Mouse (Mus musculus): Measurements from ENCODE around the gene Efcc1.

The Efcc1 gene

GRCm38 (mm10) chr6:87730591-87731462 lies at the start of gene Efcc1:
Gene Efcc1 (plus strand): TSS chr6:87730869.
- no peak for DNase-seq (ENCODE audit: extremely low read depth, insufficient read length, low spot score)

DNA sequence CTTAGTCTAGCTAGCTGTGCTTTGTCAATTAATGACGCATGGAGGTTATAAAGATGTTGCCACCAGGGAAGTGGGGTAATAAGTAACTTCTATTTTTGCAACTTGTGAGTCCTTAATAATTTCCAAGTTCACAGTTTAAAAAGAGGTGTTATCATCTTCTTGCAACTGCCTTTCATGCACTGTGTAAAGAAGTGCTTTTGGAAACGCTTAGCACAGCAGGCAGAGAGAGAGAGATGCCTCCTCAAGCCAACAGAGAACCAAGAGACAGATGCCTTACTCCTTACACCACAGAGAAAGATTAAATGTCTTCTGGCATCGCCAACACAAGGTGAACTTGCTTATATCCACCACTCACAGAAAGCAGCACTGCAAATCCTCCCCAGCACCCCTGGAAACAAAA lies 34.7 kb upstream of the Efcc1 start:
- no peak for DNase-seq (ENCODE audit: extremely low read depth, insufficient read length, low spot score)

GRCm38 (mm10) chr6:87696544-87696943 lies 34.1 kb upstream of the Efcc1 start:
- no peak for DNase-seq (ENCODE audit: extremely low read depth, insufficient read length, low spot score)

GRCm38 (mm10) chr6:87706246-87706645 lies 24.4 kb upstream of the Efcc1 start:
- DNase-seq (ENCODE audit: extremely low read depth, insufficient read length, low spot score), result no peak

- DNase-seq (ENCODE audit: extremely low read depth, insufficient read length, low spot score), result no peak
These were observed 18.4 kb upstream of the Efcc1 start for GRCm38 (mm10) chr6:87712311-87712710.

DNA sequence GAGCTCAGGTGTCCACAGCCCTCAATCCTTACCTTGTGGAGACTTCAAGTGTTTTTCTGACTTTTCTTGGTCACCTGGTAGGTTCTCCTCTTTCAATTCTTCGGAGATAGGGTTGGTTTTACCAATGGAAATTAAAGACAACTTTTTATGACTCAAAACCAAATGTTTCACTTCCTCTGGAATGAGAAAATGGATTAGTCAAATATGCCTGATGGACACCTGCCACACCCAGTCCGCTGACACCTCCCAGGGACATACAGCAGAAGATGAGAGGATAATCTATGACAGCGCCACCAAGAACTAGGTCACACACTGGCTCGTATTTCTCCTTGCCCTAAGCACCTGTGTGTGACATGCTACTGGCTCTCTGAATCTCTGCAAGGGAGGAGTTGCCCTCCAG lies 16.6 kb upstream of the Efcc1 start:
- no peak for DNase-seq (ENCODE audit: extremely low read depth, insufficient read length, low spot score)

GRCm38 (mm10) chr6:87722631-87723030 lies 8.0 kb upstream of the Efcc1 start:
- DNase-seq (ENCODE audit: extremely low read depth, insufficient read length, low spot score), result no peak

- no peak for DNase-seq (ENCODE audit: extremely low read depth, insufficient read length, low spot score)
These were observed 5.3 kb upstream of the Efcc1 start for GRCm38 (mm10) chr6:87725267-87725912.

DNA sequence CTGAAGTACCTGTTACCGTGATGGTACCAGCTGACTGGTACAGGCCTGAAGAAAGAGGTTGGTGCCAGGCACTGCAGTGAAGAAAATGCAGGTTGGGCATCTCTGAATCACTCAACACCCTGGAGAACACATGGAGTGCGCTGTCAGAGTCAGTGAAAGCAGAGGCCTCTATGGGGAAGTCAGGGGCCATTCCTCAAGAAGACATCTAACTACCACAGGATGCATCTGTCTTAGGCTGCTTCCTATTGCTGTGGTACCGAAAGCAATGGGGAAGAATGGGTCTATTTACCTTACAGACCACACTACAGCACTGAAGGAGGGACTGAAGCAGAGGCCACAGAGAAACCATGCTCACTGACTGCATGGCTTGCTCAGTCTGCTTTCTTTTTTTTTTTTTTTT lies 2.6 kb upstream of the Efcc1 start:
- DNase-seq (ENCODE audit: extremely low read depth, insufficient read length, low spot score), result no peak

DNA sequence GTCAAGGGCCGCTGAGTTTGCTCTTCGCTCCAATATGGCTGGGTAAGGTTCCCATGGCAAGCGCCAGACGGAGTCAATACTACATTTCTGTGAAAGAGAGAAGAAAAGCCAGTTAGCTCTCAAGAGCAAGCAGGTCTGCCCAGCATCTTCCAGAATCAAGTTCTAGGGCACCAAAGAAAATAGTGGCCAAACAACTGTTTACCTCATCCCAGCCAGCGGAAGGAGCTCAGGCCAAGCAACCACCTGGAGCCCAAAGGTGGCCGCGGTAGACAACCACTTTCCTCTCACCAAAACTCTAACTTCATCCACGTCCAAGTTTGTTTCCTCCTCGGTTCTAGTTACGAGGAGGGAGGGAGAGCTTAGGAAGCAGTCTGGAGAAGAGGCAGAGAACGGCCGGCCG lies 528 bp upstream of the Efcc1 start:
- no peak for DNase-seq (ENCODE audit: extremely low read depth, insufficient read length, low spot score)

- no peak for DNase-seq (ENCODE audit: extremely low read depth, insufficient read length, low spot score)
These were observed 910 bp downstream of the Efcc1 start for GRCm38 (mm10) chr6:87731463-87732095.

GRCm38 (mm10) chr6:87732151-87733011 lies 1.7 kb downstream of the Efcc1 start:
- DNase-seq (ENCODE audit: extremely low read depth, insufficient read length, low spot score), result no peak

GRCm38 (mm10) chr6:87733131-87733930 lies 2.7 kb downstream of the Efcc1 start:
- DNase-seq (ENCODE audit: extremely low read depth, insufficient read length, low spot score), result no peak

GRCm38 (mm10) chr6:87734136-87734535 lies 3.5 kb downstream of the Efcc1 start:
- no peak for DNase-seq (ENCODE audit: extremely low read depth, insufficient read length, low spot score)

GRCm38 (mm10) chr6:87736923-87737322 lies 6.3 kb downstream of the Efcc1 start:
- DNase-seq (ENCODE audit: extremely low read depth, insufficient read length, low spot score), result no peak

DNA sequence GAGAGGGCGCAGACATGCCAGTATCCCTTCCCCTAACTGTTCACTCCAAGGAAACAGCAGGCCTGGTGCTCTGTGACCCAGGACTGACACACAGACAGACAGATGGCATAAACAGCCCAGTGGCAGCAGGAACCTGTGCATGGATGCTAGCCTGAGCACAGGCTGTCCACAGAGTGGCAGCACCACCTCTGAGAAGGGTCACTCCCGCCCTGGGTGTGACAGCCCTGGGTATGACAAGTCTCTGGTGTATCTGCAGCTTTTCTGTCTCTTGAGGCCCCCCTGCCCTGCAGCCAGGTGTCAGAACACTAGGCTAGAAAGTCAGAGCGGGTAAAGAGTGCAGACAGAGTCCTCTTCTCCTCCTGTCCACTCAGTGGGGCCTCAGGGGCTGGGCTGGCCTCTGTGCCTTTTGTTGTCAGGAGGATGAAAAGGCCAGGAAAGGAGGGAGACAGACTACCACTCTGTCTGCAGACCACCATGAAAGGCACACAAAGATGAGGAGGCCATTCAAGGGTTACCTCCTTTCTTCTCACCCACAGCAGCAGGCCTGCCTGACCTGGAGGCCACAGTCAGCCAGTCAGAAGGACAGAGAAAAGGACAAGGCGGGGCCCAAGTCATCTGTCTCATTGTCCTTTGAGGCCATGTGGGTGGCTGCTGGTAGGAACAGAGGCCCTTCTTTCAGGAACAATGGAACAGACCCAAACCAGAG lies 7.4 kb downstream of the Efcc1 start:
- DNase-seq (ENCODE audit: extremely low read depth, insufficient read length, low spot score), result no peak

DNA sequence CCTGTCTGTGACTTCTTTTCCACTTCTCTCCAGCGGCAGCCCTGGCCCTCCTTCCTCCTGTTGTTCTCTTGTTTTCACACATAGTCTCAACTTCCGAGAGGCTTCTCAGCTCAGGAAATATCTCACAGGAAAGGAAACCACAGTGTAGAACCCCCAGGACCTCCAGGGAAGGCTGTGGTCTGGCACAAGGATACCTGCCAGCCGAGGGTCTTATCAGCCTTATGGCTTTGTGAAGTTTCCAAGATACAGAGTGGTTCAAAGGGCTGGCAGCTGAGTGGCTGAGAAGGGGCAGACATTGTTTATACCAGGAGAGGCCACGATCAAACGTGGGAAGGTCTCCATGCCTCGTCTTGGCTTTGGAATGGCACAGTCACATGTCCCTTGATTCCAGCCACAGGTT lies 9.2 kb downstream of the Efcc1 start:
- DNase-seq (ENCODE audit: extremely low read depth, insufficient read length, low spot score), result no peak

- no peak for DNase-seq (ENCODE audit: extremely low read depth, insufficient read length, low spot score)
These were observed 9.8 kb downstream of the Efcc1 start for GRCm38 (mm10) chr6:87740496-87740895.

DNA sequence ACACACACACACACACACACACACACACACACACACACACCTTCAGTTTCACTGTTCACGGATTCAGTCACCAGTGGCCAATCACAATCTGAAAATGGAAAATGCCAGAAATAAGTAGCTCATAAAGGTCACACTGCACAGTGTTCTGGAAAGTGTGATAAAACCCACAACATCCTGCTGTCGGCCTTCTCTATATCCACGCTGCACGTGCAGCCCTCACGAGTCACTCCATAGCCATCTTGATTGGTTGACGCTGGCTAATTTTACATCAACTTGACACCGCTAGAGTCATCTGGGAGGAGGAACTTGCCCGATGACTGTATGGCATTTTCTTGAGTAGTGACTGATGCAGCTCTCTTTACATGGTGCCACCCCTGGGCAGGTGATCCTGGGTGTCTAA lies 11.3 kb downstream of the Efcc1 start:
- no peak for DNase-seq (ENCODE audit: extremely low read depth, insufficient read length, low spot score)

Data from 3134 (cell line).